Mouse (Mus musculus) gastrocnemius, postnatal 36 days (tissue): ENCODE data around the gene Parm1. TPM values are rescaled to one million over a fixed set of nuclear protein-coding genes. Genes with fewer than 3 reads are reported as not detected.
A peak's percentile ranks its signal among the peaks of the same experiment; 100 is the strongest.

Experiments
- DNase-seq, 2 experiments: peaks; one replicate each; pipeline ENCODE4 v3.0.0; 2022
- intact Hi-C: fragments of 180-260 bp; cut with DNase I; formaldehyde crosslinking; loops from one replicate; pipeline ENCODE4 v1.15.1; 2025
- long read RNA-seq, 2 experiments: library from polyadenylated mRNA; stranded (forward); transcript quantifications; one replicate each; pipeline ENCODE4 v2.0.0; 2021
- total RNA-seq, 2 experiments: library from RNA; stranded (reverse); gene quantifications; 2 replicates each; pipeline ENCODE4 v1.2.3; 2021

The Parm1 gene
- total RNA-seq = 10 to 100 TPM; 15.9 to 22.4 TPM
- long read RNA-seq, experiment 1, full-length matches to known transcripts = 6 of 16 reads
- long read RNA-seq, experiment 1, partial matches to known transcripts = 0 of 16 reads
- long read RNA-seq, experiment 1, other reads (novel, unspliced or antisense) = 10 of 16 reads
- long read RNA-seq, experiment 2, full-length matches to known transcripts = 6 of 13 reads
- long read RNA-seq, experiment 2, partial matches to known transcripts = 0 of 13 reads
- long read RNA-seq, experiment 2, other reads (novel, unspliced or antisense) = 7 of 13 reads

GRCm38 (mm10) chr5:91517480-91518301 is at the start of gene Parm1:
Parm1 (plus strand) TSS chr5:91517615.
- DNase-seq = peak; percentile 64 to 83
- intact Hi-C loops = loop anchor here (2.0 to 10.0 kb wide), 3 partner anchors 355 to 597 kb away; no protein-coding TSS in a partner anchor

GRCm38 (mm10) chr5:91475241-91475640 is 42.2 kb upstream of the Parm1 start:
- intact Hi-C loops = loop anchor here (10.0 kb wide), 1 partner anchor 1220 kb away; no protein-coding TSS in a partner anchor
- no peak for DNase-seq

GRCm38 (mm10) chr5:91476863-91477262 is 40.6 kb upstream of the Parm1 start:
- intact Hi-C loops = loop anchor here (10.0 kb wide), 1 partner anchor 1222 kb away; no protein-coding TSS in a partner anchor
- no peak for DNase-seq

GRCm38 (mm10) chr5:91478673-91479072 is 38.7 kb upstream of the Parm1 start:
- intact Hi-C loops = loop anchor here (10.0 kb wide), 1 partner anchor 1224 kb away; no protein-coding TSS in a partner anchor
- DNase-seq = no peak

- intact Hi-C loops = no loop called here
- DNase-seq = no peak
Observed at GRCm38 (mm10) chr5:91480129-91480528, 37.3 kb upstream of the Parm1 start.

GRCm38 (mm10) chr5:91484324-91484723 is 33.1 kb upstream of the Parm1 start:
- DNase-seq = no peak
- intact Hi-C loops = no loop called here

- intact Hi-C loops = no loop called here
- no peak for DNase-seq
Observed at GRCm38 (mm10) chr5:91494456-91494855, 23.0 kb upstream of the Parm1 start.

GRCm38 (mm10) chr5:91501361-91501760 is 16.1 kb upstream of the Parm1 start:
- no peak for DNase-seq
- intact Hi-C loops = no loop called here

- DNase-seq = no peak
- intact Hi-C loops = no loop called here
Observed at GRCm38 (mm10) chr5:91502366-91502765, 15.0 kb upstream of the Parm1 start.

- intact Hi-C loops = no loop called here
- no peak for DNase-seq
Observed at GRCm38 (mm10) chr5:91504320-91504922, 13.0 kb upstream of the Parm1 start.

GRCm38 (mm10) chr5:91517077-91517476 is 338 bp upstream of the Parm1 start:
- DNase-seq = no peak
- intact Hi-C loops = loop anchor here (2.0 to 10.0 kb wide), 3 partner anchors 355 to 598 kb away; no protein-coding TSS in a partner anchor

GRCm38 (mm10) chr5:91518302-91518790 is 931 bp downstream of the Parm1 start:
- no peak for DNase-seq
- intact Hi-C loops = loop anchor here (5.0 to 10.0 kb wide), 2 partner anchors 354 to 596 kb away; no protein-coding TSS in a partner anchor

- intact Hi-C loops = loop anchor here (5.0 to 10.0 kb wide), 2 partner anchors 353 to 596 kb away; no protein-coding TSS in a partner anchor
Observed at GRCm38 (mm10) chr5:91518946-91519345, 1.5 kb downstream of the Parm1 start.

GRCm38 (mm10) chr5:91519521-91519920 is 2.1 kb downstream of the Parm1 start:
- intact Hi-C loops = loop anchor here (5.0 to 10.0 kb wide), 2 partner anchors 353 to 595 kb away; no protein-coding TSS in a partner anchor
- no peak for DNase-seq

More at GRCm38 (mm10) chr5:91518946-91519345, 1.5 kb downstream of the Parm1 start:
- DNase-seq = peak in 1 of 2 experiments; percentile 14

- intact Hi-C loops = no loop called here
- DNase-seq = no peak
Observed at GRCm38 (mm10) chr5:91532748-91533496, 15.5 kb downstream of the Parm1 start.

GRCm38 (mm10) chr5:91559071-91559610 is 41.7 kb downstream of the Parm1 start:
- intact Hi-C loops = no loop called here
- DNase-seq = no peak

GRCm38 (mm10) chr5:91559711-91560110 is 42.3 kb downstream of the Parm1 start:
- DNase-seq = no peak
- intact Hi-C loops = no loop called here

GRCm38 (mm10) chr5:91561394-91561793 is 44.0 kb downstream of the Parm1 start:
- DNase-seq = no peak

GRCm38 (mm10) chr5:91562486-91562885 is 45.1 kb downstream of the Parm1 start:
- no peak for DNase-seq
- intact Hi-C loops = no loop called here

More at GRCm38 (mm10) chr5:91561394-91561793, 44.0 kb downstream of the Parm1 start:
- intact Hi-C loops = no loop called here
